Mouse (Mus musculus) frontal cortex, adult (tissue): ENCODE results near the gene Gm5475.
"Not testable (repeated sequence)": the region's sequence is repeated elsewhere in the genome, so short reads cannot be mapped to it uniquely, and the experiment has no call there.

Source experiments
- ATAC-seq: cut with Nextera tagmentation; 2 replicates; pipeline ENCODE4 v1.9.2; 2017; ENCODE audit warnings: mild to moderate bottlenecking, moderate library complexity, mixed read lengths; ENCODE audit not compliant: low TSS enrichment

The Gm5475 gene

GRCm38 (mm10) chr15:100421758-100422197 is at the start of gene Gm5475:
Gene Gm5475, plus strand, starts transcription at chr15:100422147.
- not testable (repeated sequence) for ATAC-seq

GRCm38 (mm10) chr15:100375066-100375465 is 46.9 kb upstream of the Gm5475 start:
- peak; percentile 65 for ATAC-seq

- peak; percentile 73; the same call in 1 of the 2 replicates for ATAC-seq
Observed at GRCm38 (mm10) chr15:100377847-100378505, 44.0 kb upstream of the Gm5475 start.

GRCm38 (mm10) chr15:100379658-100380057 is 42.3 kb upstream of the Gm5475 start:
- no peak for ATAC-seq

GRCm38 (mm10) chr15:100380104-100380503 is 41.8 kb upstream of the Gm5475 start:
- ATAC-seq, result no peak

GRCm38 (mm10) chr15:100385705-100386104 is 36.2 kb upstream of the Gm5475 start:
- ATAC-seq, result no peak

GRCm38 (mm10) chr15:100387544-100388223 is 34.3 kb upstream of the Gm5475 start:
- ATAC-seq, result no peak

- no peak for ATAC-seq
Observed at GRCm38 (mm10) chr15:100388224-100388835, 33.6 kb upstream of the Gm5475 start.

- no peak for ATAC-seq
Observed at GRCm38 (mm10) chr15:100388886-100389285, 33.1 kb upstream of the Gm5475 start.

- no peak for ATAC-seq
Observed at GRCm38 (mm10) chr15:100391066-100391465, 30.9 kb upstream of the Gm5475 start.

- no peak for ATAC-seq
Observed at GRCm38 (mm10) chr15:100391599-100391998, 30.3 kb upstream of the Gm5475 start.

GRCm38 (mm10) chr15:100393016-100393415 is 28.9 kb upstream of the Gm5475 start:
- ATAC-seq, result no peak

GRCm38 (mm10) chr15:100395561-100395960 is 26.4 kb upstream of the Gm5475 start:
- ATAC-seq, result no peak

GRCm38 (mm10) chr15:100400592-100401250 is 21.2 kb upstream of the Gm5475 start:
- no peak for ATAC-seq

- no peak for ATAC-seq
Observed at GRCm38 (mm10) chr15:100401811-100402210, 20.1 kb upstream of the Gm5475 start.

- no peak for ATAC-seq
Observed at GRCm38 (mm10) chr15:100402347-100402746, 19.6 kb upstream of the Gm5475 start.

GRCm38 (mm10) chr15:100402798-100403197 is 19.1 kb upstream of the Gm5475 start:
- no peak for ATAC-seq

- no peak for ATAC-seq
Observed at GRCm38 (mm10) chr15:100403318-100404000, 18.5 kb upstream of the Gm5475 start.

GRCm38 (mm10) chr15:100406088-100406487 is 15.9 kb upstream of the Gm5475 start:
- ATAC-seq, result no peak

GRCm38 (mm10) chr15:100410918-100411672 is 10.9 kb upstream of the Gm5475 start:
- ATAC-seq, result no peak

- no peak for ATAC-seq
Observed at GRCm38 (mm10) chr15:100411731-100412130, 10.2 kb upstream of the Gm5475 start.
